Mouse (Mus musculus) bone marrow macrophage, adult 2 months (primary cell): ENCODE measurements around the gene Ap5b1. TPM values are rescaled to one million over a fixed set of nuclear protein-coding genes. Genes with fewer than 3 reads are reported as not detected.

Experiments used
- H3K27ac ChIP-seq: 2 replicates; pipeline ENCODE4 v1.5.1; 2012; ENCODE audit warnings: low read depth, low read length; ENCODE audit not compliant: insufficient read depth
- H3K4me1 ChIP-seq: 2 replicates; pipeline ENCODE4 v1.6.1; 2012; ENCODE audit warnings: low read length; ENCODE audit not compliant: control insufficient read depth, insufficient read depth
- H3K4me3 ChIP-seq: 2 replicates; pipeline ENCODE4 v1.5.1; 2012; ENCODE audit warnings: mild to moderate bottlenecking, low read length, moderate library complexity; ENCODE audit not compliant: insufficient read depth
- CTCF ChIP-seq: IDR thresholded peaks from 2 replicates; pipeline ENCODE4 v1.5.1; 2012; ENCODE audit warnings: low read depth, mild to moderate bottlenecking, low read length, moderate library complexity
- POLR2A ChIP-seq: IDR thresholded peaks from 2 replicates; pipeline ENCODE4 v1.6.1; 2012; ENCODE audit warnings: mild to moderate bottlenecking, low read depth, low read length, borderline replicate concordance
- polyA plus RNA-seq: library from polyadenylated mRNA; stranded (reverse); fragments of >200 nt; gene quantifications from 2 replicates; pipeline ENCODE4 v1.2.4, GENCODE M21; 2012; ENCODE audit not compliant: missing spikeins, insufficient read depth, insufficient read length

Gene Ap5b1
- polyA plus RNA-seq, 1 experiment: 14.4 TPM

DNA sequence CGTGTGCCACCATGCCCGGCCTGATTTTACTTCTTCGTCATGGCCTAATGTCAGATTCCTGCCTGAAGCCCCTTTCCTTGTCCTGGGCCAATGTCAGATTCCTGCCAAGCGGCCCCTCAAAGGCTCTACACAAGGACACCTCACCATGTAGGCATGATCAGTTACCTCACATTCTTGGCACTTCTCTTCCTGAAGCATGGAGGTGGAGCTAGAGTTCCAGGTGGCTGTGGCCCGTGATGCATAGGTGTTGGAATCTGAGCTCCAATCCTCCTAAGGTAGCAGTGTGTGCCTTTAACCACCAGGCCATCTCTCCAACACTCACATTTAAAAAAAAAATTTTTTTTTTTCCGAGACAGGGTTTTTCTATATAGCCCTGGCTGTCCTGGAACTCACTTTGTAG is 13.0 kb downstream of the Ap5b1 start:
- Histone ChIP-seq H3K4me1 (0 out of 2 replicates have a peak, but pooled peaks cover under 1% of the 10 kb centered on the region), H3K4me3 (no peak overlapping the region), H3K27ac (no peak overlapping the region)
- no peak for TF ChIP-seq CTCF
- no peak for TF ChIP-seq POLR2A

GRCm38 (mm10) chr19:5581995-5582394 is 14.2 kb downstream of the Ap5b1 start:
- no peak overlapping the region for H3K27ac ChIP-seq
- H3K4me1 ChIP-seq: no peaks in the 10 kb centered on the region
- no peak overlapping the region for H3K4me3 ChIP-seq
- no peak for TF ChIP-seq CTCF
- TF ChIP-seq POLR2A: no peak

- H3K4me1 ChIP-seq: peaks cover 7% of the 10 kb centered on the region
- TF ChIP-seq CTCF: no peak
- no peak for TF ChIP-seq POLR2A
- no peak overlapping the region for H3K27ac ChIP-seq
- no peak overlapping the region for H3K4me3 ChIP-seq
These were observed 21.3 kb downstream of the Ap5b1 start for GRCm38 (mm10) chr19:5589159-5589558.

GRCm38 (mm10) chr19:5591888-5592287 is 24.1 kb downstream of the Ap5b1 start:
- TF ChIP-seq CTCF: no peak
- TF ChIP-seq POLR2A: no peak
- Histone ChIP-seq H3K27ac (no peak overlapping the region), H3K4me1 (peaks cover 7% of the 10 kb centered on the region), H3K4me3 (no peak overlapping the region)

GRCm38 (mm10) chr19:5599224-5599623 is 31.4 kb downstream of the Ap5b1 start:
- TF ChIP-seq POLR2A: no peak
- TF ChIP-seq CTCF: no peak
- H3K27ac ChIP-seq: no peak overlapping the region
- H3K4me3 ChIP-seq: no peak overlapping the region
- H3K4me1 ChIP-seq: peaks cover 15% of the 10 kb centered on the region

DNA sequence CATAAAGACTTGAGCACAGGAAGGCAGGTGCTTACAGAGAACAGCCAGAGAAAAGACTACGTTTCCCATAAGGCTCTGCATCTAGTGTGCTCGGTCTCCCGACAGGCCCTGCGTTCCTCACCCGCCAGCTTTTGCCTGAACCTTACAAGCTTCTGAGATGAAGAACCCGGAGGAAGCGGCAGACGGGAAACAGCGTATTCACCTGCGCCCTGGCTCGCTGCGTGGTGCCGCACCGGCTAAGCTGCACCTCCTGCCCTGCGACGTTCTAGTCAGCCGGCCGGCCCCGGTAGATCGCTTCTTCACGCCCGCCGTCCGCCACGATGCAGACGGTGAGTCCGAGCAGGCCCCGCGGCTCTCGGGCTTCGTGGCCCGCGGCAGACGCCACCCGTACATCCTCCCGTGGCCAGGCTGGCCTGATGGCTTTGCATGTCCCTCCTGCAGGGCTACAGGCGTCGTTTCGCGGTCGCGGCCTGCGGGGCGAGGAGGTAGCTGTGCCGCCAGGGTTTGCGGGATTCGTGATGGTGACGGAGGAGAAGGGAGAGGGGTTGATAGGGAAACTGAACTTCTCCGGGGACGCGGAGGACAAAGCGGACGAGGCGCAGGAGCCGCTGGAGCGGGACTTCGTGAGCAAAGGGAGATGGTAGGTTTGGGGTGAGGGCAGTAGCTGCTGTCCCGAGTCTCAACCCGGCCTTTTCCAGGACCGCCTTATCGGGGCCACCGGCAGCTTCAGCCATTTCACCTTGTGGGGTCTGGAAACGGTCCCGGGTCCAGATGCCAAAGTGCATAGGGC is 34.1 kb downstream of the Ap5b1 start, which contains the start of gene Rnaseh2c:
Gene Rnaseh2c (plus strand): TSS at position 122 of the 790 bp plus-strand sequence.
- H3K4me3 ChIP-seq: peak within 1 kb of the TSS; percentile 94
- H3K4me1 ChIP-seq: peaks cover 17% of the 10 kb centered on the region
- TF ChIP-seq CTCF (no peak), POLR2A (no peak)
- H3K27ac ChIP-seq: peak within 1 kb of the TSS; percentile 39

DNA sequence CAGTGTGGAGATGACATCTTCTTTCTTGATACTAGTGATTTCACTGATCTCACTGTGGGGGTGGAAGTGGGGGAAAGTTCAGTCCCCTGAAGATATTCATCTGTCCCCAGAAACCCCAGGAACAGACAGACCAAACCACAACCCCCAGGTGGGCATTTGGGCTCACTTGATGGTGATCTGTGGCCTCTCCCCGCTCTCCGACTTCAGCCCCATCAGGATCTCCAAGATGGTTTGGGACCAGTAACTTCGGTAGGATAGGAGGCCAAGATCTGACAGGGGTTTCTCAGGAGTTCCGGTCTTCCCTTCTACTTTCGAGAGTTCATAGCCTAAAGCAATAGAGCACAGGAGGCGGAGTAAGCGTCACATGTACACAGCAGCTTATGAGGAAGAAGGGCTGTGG is 35.8 kb downstream of the Ap5b1 start:
- H3K27ac ChIP-seq: peak overlapping the region; percentile 3; the same call in 1 of the 2 replicates
- H3K4me1 ChIP-seq: peaks cover 17% of the 10 kb centered on the region
- no peak for TF ChIP-seq CTCF
- no peak for TF ChIP-seq POLR2A
- H3K4me3 ChIP-seq: no peak overlapping the region

GRCm38 (mm10) chr19:5605126-5605525 is 37.3 kb downstream of the Ap5b1 start:
- Histone ChIP-seq H3K27ac (no peak overlapping the region), H3K4me3 (no peak overlapping the region), H3K4me1 (peaks cover 21% of the 10 kb centered on the region)
- TF ChIP-seq CTCF (no peak), POLR2A (no peak)

DNA sequence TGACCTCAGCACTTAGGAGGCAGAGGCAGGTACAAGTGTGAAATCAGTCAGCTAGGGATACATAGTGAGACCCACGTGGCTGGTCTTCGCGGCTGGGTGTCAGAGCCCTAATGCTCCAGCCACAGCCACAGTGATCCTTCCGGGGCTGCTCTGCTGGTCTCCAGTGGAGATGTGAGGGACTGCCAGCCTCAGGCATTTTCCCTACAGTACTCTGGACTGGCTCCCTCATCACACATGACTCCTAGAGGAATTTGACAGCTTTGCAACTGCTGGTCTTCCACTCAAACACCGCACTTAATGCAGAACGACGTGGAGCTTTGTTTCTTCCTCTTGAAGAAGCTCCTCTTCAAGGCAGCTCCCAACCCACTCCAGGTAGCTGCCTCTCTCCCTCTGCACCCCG is 38.4 kb downstream of the Ap5b1 start:
- no peak for TF ChIP-seq CTCF
- TF ChIP-seq POLR2A: no peak
- H3K4me3 ChIP-seq: no peak overlapping the region
- H3K4me1 ChIP-seq: peaks cover 27% of the 10 kb centered on the region
- no peak overlapping the region for H3K27ac ChIP-seq

- TF ChIP-seq CTCF (no peak), POLR2A (no peak)
- Histone ChIP-seq H3K4me1 (peaks cover 30% of the 10 kb centered on the region), H3K27ac (no peak overlapping the region), H3K4me3 (no peak overlapping the region)
These were observed 40.0 kb downstream of the Ap5b1 start for GRCm38 (mm10) chr19:5607705-5608410.
